Mouse (Mus musculus): ENCODE data around the gene Soat1. TPM values are rescaled to one million over a fixed set of nuclear protein-coding genes. Genes with fewer than 3 reads are reported as not detected.

Soat1 gene
- polyA plus RNA-seq, 1 experiment from 2014 or later = 11.7 TPM

DNA sequence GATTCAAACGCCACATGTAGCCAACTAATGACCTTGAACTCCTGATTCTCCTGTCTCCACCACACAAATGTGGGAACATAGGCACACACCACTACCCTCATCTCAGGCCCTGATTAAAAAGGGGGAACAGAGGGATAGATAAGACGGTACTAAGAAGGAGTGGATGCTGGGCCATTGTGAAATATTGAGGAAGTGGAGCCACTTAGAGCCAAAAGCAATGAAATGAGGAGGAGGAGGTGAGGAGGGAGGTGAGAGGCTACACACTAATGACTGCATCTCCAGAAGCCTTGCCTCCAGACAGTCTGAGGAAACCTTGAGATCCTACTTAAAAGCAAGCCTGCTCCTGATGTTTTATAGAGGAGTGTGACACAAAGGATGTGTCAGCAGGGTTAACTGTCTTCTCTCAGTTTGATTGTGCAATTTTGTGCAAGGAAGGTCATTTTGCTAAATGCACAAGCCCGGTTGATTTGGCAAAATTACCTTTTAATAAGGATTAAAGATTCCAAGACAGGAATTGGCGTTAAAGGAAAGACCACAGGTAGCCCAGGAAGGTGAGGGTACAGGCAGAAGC lies 17.2 kb upstream of the Soat1 start:
- Histone ChIP-seq H3K4me3 (replicated peaks; ENCODE audit: low read length) (no peak overlapping the region), H3K9me3 (ENCODE audit: control insufficient read depth, low read length) (no peaks in the 10 kb centered on the region), H3K27me3 (ENCODE audit: control insufficient read depth, insufficient read depth, low read length) (no peaks in the 10 kb centered on the region), H3K9ac (no peak overlapping the region), H3K36me3 (replicated peaks; ENCODE audit: control insufficient read depth, insufficient read depth) (no peaks in the 10 kb centered on the region), H3K27ac (no peak overlapping the region), H3K4me2 (replicated peaks) (no peak overlapping the region), H3K4me1 (replicated peaks; ENCODE audit: control insufficient read depth, insufficient read depth, low read length) (no peaks in the 10 kb centered on the region)
- no peak for ATAC-seq (ENCODE audit: low FRiP score)
- WGBS = 93% methylated on average over 4 of the region's 4 CpGs
- DNase-seq (ENCODE audit: low spot score) = no peak

DNA sequence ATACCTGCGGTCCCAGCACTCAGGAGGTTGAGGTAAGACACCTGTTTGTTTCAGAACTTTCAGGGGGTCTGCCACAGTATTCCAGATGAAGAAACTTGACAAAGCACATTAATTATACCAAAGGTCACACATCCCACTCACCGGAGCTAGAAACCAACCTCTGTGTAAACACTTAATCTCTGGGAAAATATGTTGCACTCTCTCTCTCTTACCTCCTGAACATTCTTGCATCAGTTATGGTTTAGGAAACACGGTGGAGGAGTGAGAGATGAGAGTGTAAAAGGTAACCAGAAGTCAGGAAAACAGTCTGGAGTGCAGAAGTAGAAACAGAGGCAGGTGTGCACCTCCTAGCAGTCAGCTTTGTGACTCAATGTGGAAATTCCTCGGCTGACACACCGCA lies 13.9 kb upstream of the Soat1 start:
- Histone ChIP-seq H3K36me3 (replicated peaks; ENCODE audit: control insufficient read depth, insufficient read depth) (no peaks in the 10 kb centered on the region), H3K27ac (no peak overlapping the region), H3K4me3 (replicated peaks; ENCODE audit: low read length) (no peak overlapping the region), H3K9ac (no peak overlapping the region), H3K4me1 (replicated peaks; ENCODE audit: control insufficient read depth, insufficient read depth, low read length) (no peaks in the 10 kb centered on the region), H3K27me3 (ENCODE audit: control insufficient read depth, insufficient read depth, low read length) (no peaks in the 10 kb centered on the region), H3K9me3 (ENCODE audit: control insufficient read depth, low read length) (no peaks in the 10 kb centered on the region), H3K4me2 (replicated peaks) (no peak overlapping the region)
- ATAC-seq (ENCODE audit: low FRiP score) = no peak
- DNase-seq (ENCODE audit: low spot score) = no peak
- 89% methylated on average over 5 of the region's 5 CpGs for WGBS

DNA sequence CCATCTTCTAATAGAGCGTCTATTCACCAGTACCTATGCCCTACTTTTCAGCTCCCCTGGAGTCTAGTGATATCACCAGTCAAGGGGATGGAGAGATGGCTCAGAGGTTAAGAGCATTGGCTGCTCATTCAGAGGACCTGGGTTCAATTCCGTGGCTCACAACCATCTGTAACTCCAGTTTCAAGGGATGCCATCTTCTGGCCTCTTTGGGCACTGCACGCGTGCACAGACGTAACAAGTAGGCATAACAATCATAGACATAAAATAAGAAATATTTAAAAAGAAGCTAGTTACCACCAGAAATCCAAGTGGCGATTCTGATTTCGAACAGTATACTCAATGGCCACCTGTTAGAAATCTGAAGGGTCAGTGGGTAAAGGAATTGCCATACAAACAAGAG lies 13.4 kb upstream of the Soat1 start:
- Histone ChIP-seq H3K36me3 (replicated peaks; ENCODE audit: control insufficient read depth, insufficient read depth) (no peaks in the 10 kb centered on the region), H3K9me3 (ENCODE audit: control insufficient read depth, low read length) (no peaks in the 10 kb centered on the region), H3K4me2 (replicated peaks) (no peak overlapping the region), H3K4me1 (replicated peaks; ENCODE audit: control insufficient read depth, insufficient read depth, low read length) (no peaks in the 10 kb centered on the region), H3K27ac (no peak overlapping the region), H3K9ac (no peak overlapping the region), H3K4me3 (replicated peaks; ENCODE audit: low read length) (no peak overlapping the region), H3K27me3 (ENCODE audit: control insufficient read depth, insufficient read depth, low read length) (no peaks in the 10 kb centered on the region)
- WGBS = 96% methylated on average over 7 of the region's 7 CpGs
- DNase-seq (ENCODE audit: low spot score) (no peak), ATAC-seq (ENCODE audit: low FRiP score) (no peak)

DNA sequence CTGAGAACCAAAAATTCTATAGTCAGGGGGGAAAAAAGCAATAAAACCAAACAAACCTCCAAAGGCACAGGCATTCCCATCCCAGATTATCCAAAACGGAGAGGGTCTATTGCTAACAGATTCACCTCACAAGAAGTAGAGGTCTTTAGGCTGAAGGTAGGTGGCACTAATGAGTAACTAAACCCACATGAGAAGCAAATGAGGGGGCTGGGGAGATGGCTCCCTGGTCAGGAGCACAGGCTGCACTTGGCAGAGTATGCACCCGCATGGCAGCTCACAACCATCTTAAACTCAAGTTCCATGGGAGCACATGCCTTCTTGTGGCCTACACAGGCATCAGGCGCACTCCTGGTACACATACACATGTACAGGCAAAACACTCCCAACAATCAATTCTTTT lies 7.7 kb upstream of the Soat1 start:
- ATAC-seq (ENCODE audit: low FRiP score) (no peak), DNase-seq (ENCODE audit: low spot score) (no peak)
- H3K27ac ChIP-seq = no peak overlapping the region
- 86% methylated on average over 3 of the region's 3 CpGs for WGBS
- no peak overlapping the region for H3K4me2 ChIP-seq (replicated peaks)
- H3K9me3 ChIP-seq (ENCODE audit: control insufficient read depth, low read length) = no peaks in the 10 kb centered on the region
- H3K4me1 ChIP-seq (replicated peaks; ENCODE audit: control insufficient read depth, insufficient read depth, low read length) = no peaks in the 10 kb centered on the region
- H3K4me3 ChIP-seq (replicated peaks; ENCODE audit: low read length) = no peak overlapping the region
- H3K9ac ChIP-seq = no peak overlapping the region
- H3K36me3 ChIP-seq (replicated peaks; ENCODE audit: control insufficient read depth, insufficient read depth) = no peaks in the 10 kb centered on the region
- no peaks in the 10 kb centered on the region for H3K27me3 ChIP-seq (ENCODE audit: control insufficient read depth, insufficient read depth, low read length)

DNA sequence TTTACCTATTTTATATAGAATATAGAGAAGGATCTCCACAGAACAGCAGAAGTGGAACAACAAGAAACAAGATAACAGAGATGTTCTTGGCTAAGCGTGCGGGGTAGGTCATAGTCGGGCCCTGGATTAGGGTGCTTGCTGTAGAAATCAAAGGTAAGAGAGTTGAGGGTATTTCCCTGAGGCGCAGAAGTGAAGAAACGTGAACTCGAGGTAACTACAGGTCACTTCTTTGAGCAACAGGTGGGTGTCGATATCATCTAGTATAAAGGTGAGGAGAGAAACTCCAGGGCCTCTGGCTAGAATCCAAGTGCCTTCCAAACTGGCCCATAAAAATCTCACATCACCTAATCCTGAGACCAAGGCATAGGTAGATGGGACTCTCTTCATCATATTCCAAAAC lies 2.4 kb upstream of the Soat1 start:
- no peak overlapping the region for H3K9ac ChIP-seq
- H3K4me1 ChIP-seq (replicated peaks; ENCODE audit: control insufficient read depth, insufficient read depth, low read length) = peaks cover 9% of the 10 kb centered on the region
- no peak overlapping the region for H3K4me2 ChIP-seq (replicated peaks)
- H3K27ac ChIP-seq = no peak overlapping the region
- no peak overlapping the region for H3K4me3 ChIP-seq (replicated peaks; ENCODE audit: low read length)
- DNase-seq (ENCODE audit: low spot score) = no peak
- no peaks in the 10 kb centered on the region for H3K9me3 ChIP-seq (ENCODE audit: control insufficient read depth, low read length)
- H3K36me3 ChIP-seq (replicated peaks; ENCODE audit: control insufficient read depth, insufficient read depth) = no peaks in the 10 kb centered on the region
- ATAC-seq (ENCODE audit: low FRiP score) = no peak
- WGBS = 39% methylated on average over 7 of the region's 7 CpGs
- H3K27me3 ChIP-seq (ENCODE audit: control insufficient read depth, insufficient read depth, low read length) = no peaks in the 10 kb centered on the region

DNA sequence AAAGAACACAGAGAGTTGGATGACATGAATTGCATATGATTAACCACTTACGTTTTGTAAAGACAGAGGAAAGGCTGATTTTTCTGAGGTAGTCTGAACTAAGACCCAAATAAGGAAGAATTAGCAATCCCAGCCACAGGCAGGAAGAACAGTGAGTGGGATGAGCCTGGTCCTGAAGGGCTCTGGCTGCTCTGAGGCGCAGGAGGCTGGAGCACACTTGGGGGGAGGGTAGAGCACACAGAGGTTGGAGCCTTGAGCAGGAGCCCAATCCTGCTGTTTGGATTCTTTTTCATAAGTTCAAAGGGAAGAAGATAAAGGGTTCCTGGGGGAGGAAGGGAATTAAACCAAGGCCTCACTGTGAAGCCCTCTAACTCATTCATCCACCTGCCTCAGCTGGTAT lies 1.9 kb upstream of the Soat1 start:
- H3K9me3 ChIP-seq (ENCODE audit: control insufficient read depth, low read length) = no peaks in the 10 kb centered on the region
- H3K36me3 ChIP-seq (replicated peaks; ENCODE audit: control insufficient read depth, insufficient read depth) = no peaks in the 10 kb centered on the region
- peaks cover 9% of the 10 kb centered on the region for H3K4me1 ChIP-seq (replicated peaks; ENCODE audit: control insufficient read depth, insufficient read depth, low read length)
- no peak overlapping the region for H3K27ac ChIP-seq
- 29% methylated on average over 2 of the region's 2 CpGs for WGBS
- H3K4me3 ChIP-seq (replicated peaks; ENCODE audit: low read length) = no peak overlapping the region
- H3K9ac ChIP-seq = no peak overlapping the region
- no peaks in the 10 kb centered on the region for H3K27me3 ChIP-seq (ENCODE audit: control insufficient read depth, insufficient read depth, low read length)
- no peak overlapping the region for H3K4me2 ChIP-seq (replicated peaks)
- no peak for DNase-seq (ENCODE audit: low spot score)
- ATAC-seq (ENCODE audit: low FRiP score) = no peak

DNA sequence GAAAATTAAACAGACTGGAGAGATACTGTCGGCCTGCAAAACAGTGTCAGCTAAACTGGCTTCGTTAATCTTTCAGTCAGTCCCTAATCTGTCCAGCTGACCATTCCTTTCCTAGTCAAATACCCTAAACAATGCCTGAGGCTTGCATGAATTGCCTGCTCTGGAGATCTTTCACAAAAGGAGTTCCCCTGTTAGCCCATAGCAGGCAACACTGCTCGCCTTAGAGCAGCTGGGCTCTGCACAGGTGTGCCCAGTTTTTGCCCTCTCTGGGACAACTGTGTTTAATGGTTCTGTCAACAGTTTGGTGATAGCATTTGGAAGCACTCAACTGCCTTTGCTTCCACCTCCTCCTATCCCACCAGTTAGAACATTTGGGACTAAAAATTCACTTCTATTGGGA lies 723 bp upstream of the Soat1 start:
- DNase-seq (ENCODE audit: low spot score) (no peak), ATAC-seq (ENCODE audit: low FRiP score) (no peak)
- Histone ChIP-seq H3K27ac (no peak overlapping the region), H3K4me1 (replicated peaks; ENCODE audit: control insufficient read depth, insufficient read depth, low read length) (peaks cover 9% of the 10 kb centered on the region), H3K4me3 (replicated peaks; ENCODE audit: low read length) (no peak overlapping the region), H3K27me3 (ENCODE audit: control insufficient read depth, insufficient read depth, low read length) (no peaks in the 10 kb centered on the region), H3K36me3 (replicated peaks; ENCODE audit: control insufficient read depth, insufficient read depth) (no peaks in the 10 kb centered on the region), H3K9ac (no peak overlapping the region), H3K4me2 (replicated peaks) (no peak overlapping the region), H3K9me3 (ENCODE audit: control insufficient read depth, low read length) (peaks cover 2% of the 10 kb centered on the region; the same call in 1 of the 2 replicates)
- 27% methylated on average over 3 of the region's 3 CpGs for WGBS

DNA sequence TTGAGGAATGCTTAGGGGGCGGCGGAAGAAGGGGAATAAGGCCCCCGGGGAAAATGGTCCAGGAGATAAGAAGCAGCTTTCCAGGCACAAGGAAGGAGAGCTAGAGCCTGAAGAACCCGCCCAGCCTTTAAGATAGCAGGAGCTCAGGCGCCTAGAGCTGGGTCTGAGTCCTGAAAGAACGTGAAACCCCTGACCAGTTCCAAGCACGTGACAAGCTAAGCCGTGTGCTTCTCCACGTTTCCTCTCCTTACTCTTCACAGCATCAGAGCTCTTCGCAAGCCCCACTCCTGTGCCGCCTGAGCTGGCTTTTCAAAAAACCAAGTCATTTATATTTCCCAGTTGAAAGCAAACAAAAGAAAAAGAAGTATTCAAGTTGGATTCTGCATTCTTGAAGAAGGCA lies 1.1 kb downstream of the Soat1 start:
- DNase-seq (ENCODE audit: low spot score) = no peak
- H3K27me3 ChIP-seq (ENCODE audit: control insufficient read depth, insufficient read depth, low read length) = no peaks in the 10 kb centered on the region
- peaks cover 9% of the 10 kb centered on the region for H3K4me1 ChIP-seq (replicated peaks; ENCODE audit: control insufficient read depth, insufficient read depth, low read length)
- H3K36me3 ChIP-seq (replicated peaks; ENCODE audit: control insufficient read depth, insufficient read depth) = no peaks in the 10 kb centered on the region
- H3K9ac ChIP-seq = peak overlapping the region; percentile 21; the same call in 1 of the 2 replicates
- peak overlapping the region; percentile 88 for H3K4me3 ChIP-seq (replicated peaks; ENCODE audit: low read length)
- peaks cover 13% of the 10 kb centered on the region; the same call in 1 of the 2 replicates for H3K9me3 ChIP-seq (ENCODE audit: control insufficient read depth, low read length)
- no peak overlapping the region for H3K27ac ChIP-seq
- WGBS = 2% methylated on average over 11 of the region's 11 CpGs
- H3K4me2 ChIP-seq (replicated peaks) = peak overlapping the region; percentile 79
- no peak for ATAC-seq (ENCODE audit: low FRiP score)

DNA sequence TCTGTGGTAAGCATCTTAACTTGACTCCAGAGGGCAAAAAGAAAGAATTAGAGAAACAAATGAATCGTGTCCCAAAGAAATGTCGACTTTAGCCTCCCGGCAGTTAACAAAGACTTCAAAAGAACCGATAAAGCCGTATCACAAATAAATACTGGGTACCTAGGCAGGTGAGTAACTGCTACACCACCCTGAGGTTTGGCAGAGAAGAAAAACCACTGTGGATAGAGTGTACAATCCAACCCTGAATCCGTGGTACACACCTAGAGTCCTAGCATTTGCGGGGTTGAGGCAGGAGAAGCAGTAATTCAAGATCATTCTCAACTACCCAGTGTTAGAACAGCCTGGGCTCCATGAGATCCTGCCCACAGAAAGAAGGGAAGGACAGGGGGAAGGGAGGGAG lies 2.2 kb downstream of the Soat1 start:
- H3K9ac ChIP-seq = no peak overlapping the region
- DNase-seq (ENCODE audit: low spot score) = no peak
- ATAC-seq (ENCODE audit: low FRiP score) = no peak
- peaks cover 9% of the 10 kb centered on the region for H3K4me1 ChIP-seq (replicated peaks; ENCODE audit: control insufficient read depth, insufficient read depth, low read length)
- no peaks in the 10 kb centered on the region for H3K27me3 ChIP-seq (ENCODE audit: control insufficient read depth, insufficient read depth, low read length)
- 93% methylated on average over 7 of the region's 7 CpGs for WGBS
- no peak overlapping the region for H3K27ac ChIP-seq
- H3K4me2 ChIP-seq (replicated peaks) = no peak overlapping the region
- peaks cover 13% of the 10 kb centered on the region; the same call in 1 of the 2 replicates for H3K9me3 ChIP-seq (ENCODE audit: control insufficient read depth, low read length)
- no peaks in the 10 kb centered on the region for H3K36me3 ChIP-seq (replicated peaks; ENCODE audit: control insufficient read depth, insufficient read depth)
- H3K4me3 ChIP-seq (replicated peaks; ENCODE audit: low read length) = no peak overlapping the region

DNA sequence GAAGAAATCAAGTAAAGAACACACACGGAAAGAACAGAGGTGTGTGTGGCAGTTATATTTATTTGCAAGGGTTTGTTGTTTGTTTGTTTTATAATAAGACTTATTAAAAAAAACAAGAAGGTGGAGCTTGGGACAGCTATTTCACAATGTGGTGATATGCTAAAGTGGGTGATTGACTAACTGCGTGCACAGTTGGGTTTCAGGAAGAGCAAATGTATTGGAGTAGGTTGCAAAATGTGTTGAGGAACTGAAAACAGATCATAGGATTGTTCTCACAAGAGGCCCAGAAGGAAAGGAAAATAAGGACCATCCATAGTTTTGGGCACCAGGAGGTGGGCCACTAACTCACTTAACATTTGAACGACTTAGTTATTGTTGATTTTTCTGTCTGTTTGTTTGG lies 3.1 kb downstream of the Soat1 start:
- 92% methylated on average over 3 of the region's 3 CpGs for WGBS
- H3K36me3 ChIP-seq (replicated peaks; ENCODE audit: control insufficient read depth, insufficient read depth) = no peaks in the 10 kb centered on the region; the same call in 1 of the 2 replicates
- no peak overlapping the region for H3K27ac ChIP-seq
- H3K4me3 ChIP-seq (replicated peaks; ENCODE audit: low read length) = no peak overlapping the region
- H3K9me3 ChIP-seq (ENCODE audit: control insufficient read depth, low read length) = peaks cover 18% of the 10 kb centered on the region; the same call in 1 of the 2 replicates
- no peaks in the 10 kb centered on the region for H3K27me3 ChIP-seq (ENCODE audit: control insufficient read depth, insufficient read depth, low read length)
- H3K4me1 ChIP-seq (replicated peaks; ENCODE audit: control insufficient read depth, insufficient read depth, low read length) = peaks cover 9% of the 10 kb centered on the region
- H3K4me2 ChIP-seq (replicated peaks) = no peak overlapping the region
- ATAC-seq (ENCODE audit: low FRiP score) (no peak), DNase-seq (ENCODE audit: low spot score) (no peak)
- H3K9ac ChIP-seq = no peak overlapping the region
